Mouse (Mus musculus) embryonic facial prominence, embryonic 11.5 days (tissue): Measurements from ENCODE around the gene Apol10b. TPM values are rescaled to one million over a fixed set of nuclear protein-coding genes. Genes with fewer than 3 reads are reported as not detected.
"Not testable (repeated sequence)": the region's sequence is repeated elsewhere in the genome, so short reads cannot be mapped to it uniquely, and the experiment has no call there.

Experiments
- ATAC-seq: fragments of 200-750 bp; cut with Nextera tagmentation; replicated peaks from 2 replicates; pipeline ENCODE4 v1.8.0; 2017; ENCODE audit warnings: low read depth; ENCODE audit not compliant: insufficient number of reproducible peaks, low FRiP score, low TSS enrichment
- DNase-seq: peaks from one replicate; pipeline ENCODE4 v3.0.0-alpha.2; 2015; ENCODE audit warnings: low spot score
- H3K27ac ChIP-seq: fragments of 300-500 bp; sonication (generic); replicated peaks from 2 replicates; pipeline ENCODE4 v1.5.1; 2014; ENCODE audit warnings: mild to moderate bottlenecking, low read depth, low read length, control low read depth
- H3K27me3 ChIP-seq: fragments of 300-500 bp; sonication (generic); 2 replicates; pipeline ENCODE4 v1.6.1; 2014; ENCODE audit warnings: mild to moderate bottlenecking, low read length, moderate library complexity, mixed read lengths; ENCODE audit not compliant: control insufficient read depth, insufficient read depth
- H3K36me3 ChIP-seq: fragments of 300-500 bp; sonication (generic); replicated peaks from 2 replicates; pipeline ENCODE4 v1.6.1; 2014; ENCODE audit warnings: low read depth, mild to moderate bottlenecking, low read length, moderate library complexity, mixed read lengths; ENCODE audit not compliant: control insufficient read depth, insufficient read depth
- H3K4me1 ChIP-seq: fragments of 300-500 bp; sonication (generic); 2 replicates; pipeline ENCODE4 v1.6.1; 2014; ENCODE audit warnings: low read length, mixed read lengths; ENCODE audit not compliant: control insufficient read depth, insufficient read depth
- H3K4me2 ChIP-seq: fragments of 300-500 bp; sonication (generic); 2 replicates; pipeline ENCODE4 v1.6.1; 2014; ENCODE audit warnings: low read depth, mild to moderate bottlenecking, control low read depth, low read length, moderate library complexity
- H3K4me3 ChIP-seq: fragments of 300-500 bp; sonication (generic); 2 replicates; pipeline ENCODE4 v1.5.1; 2014; ENCODE audit warnings: low read depth, low read length, control low read depth
- H3K9ac ChIP-seq: fragments of 300-500 bp; sonication (generic); replicated peaks from 2 replicates; pipeline ENCODE4 v1.6.1; 2014; ENCODE audit warnings: mild to moderate bottlenecking, control low read depth, low read length
- H3K9me3 ChIP-seq: fragments of 300-500 bp; sonication (generic); replicated peaks from 2 replicates; pipeline ENCODE4 v1.6.1; 2016; ENCODE audit warnings: mild to moderate bottlenecking, low read length, inconsistent platforms, mixed read lengths; ENCODE audit not compliant: control insufficient read depth
- WGBS: fragments of 180-500 bp; shearing (Covaris S2); extraction: QIAGEN DNeasy Blood & Tissue Kit; methylation state at CpG from one replicate; pipeline ENCODE4 v1.1.7; 2014; 5-methylcytosine and 5-hydroxymethylcytosine counted together
- polyA plus RNA-seq: library from polyadenylated mRNA; unstranded; fragments of >200 nt; fragmentation: Nextera tagmentation; extraction: Ambion mirVana; gene quantifications from 2 replicates; pipeline ENCODE4 v1.2.1, GENCODE M21; 2014

Gene Apol10b
- polyA plus RNA-seq, 1 experiment from 2014 or later = not detected

GRCm38 (mm10) chr15:77561792-77562191 lies 34.1 kb downstream of the Apol10b start, which contains the start of gene 1700025B11Rik:
Gene 1700025B11Rik (minus strand): TSS chr15:77561892.
- H3K27me3 ChIP-seq = no peaks in the 10 kb centered on the region
- no peaks in the 10 kb centered on the region for H3K36me3 ChIP-seq
- H3K9me3 ChIP-seq = no peaks in the 10 kb centered on the region
- H3K9ac ChIP-seq = no peak within 1 kb of the TSS
- no peaks in the 10 kb centered on the region for H3K4me1 ChIP-seq
- H3K27ac ChIP-seq = no peak within 1 kb of the TSS
- no peak for DNase-seq
- no peak within 1 kb of the TSS for H3K4me3 ChIP-seq
- no peak for ATAC-seq
- no peak within 1 kb of the TSS for H3K4me2 ChIP-seq

- not testable (repeated sequence) for ATAC-seq, H3K9me3 ChIP-seq, H3K9ac ChIP-seq, DNase-seq, H3K36me3 ChIP-seq, H3K4me3 ChIP-seq, H3K4me2 ChIP-seq, H3K4me1 ChIP-seq, H3K27me3 ChIP-seq, H3K27ac ChIP-seq
- 49% methylated on average over 1 of the region's 1 CpGs for WGBS
Observed at GRCm38 (mm10) chr15:77539221-77539620, 56.7 kb downstream of the Apol10b start.

Other genes starting within 250 kb of the Apol10b start
- not detected in 2 replicates for gene Apol7a, start 197.0 kb downstream of the Apol10b start, polyA plus RNA-seq
- gene Apol9a, start 185.0 kb downstream of the Apol10b start, polyA plus RNA-seq = not detected in 2 replicates
- gene Apol7b, start 148.6 kb downstream of the Apol10b start, polyA plus RNA-seq = not detected in 2 replicates
- not detected in 2 replicates for gene Apol10a, start 119.1 kb downstream of the Apol10b start, polyA plus RNA-seq
- not detected in 2 replicates for gene Apol11a, start 87.9 kb downstream of the Apol10b start, polyA plus RNA-seq
- gene Apol7c, start 62.8 kb downstream of the Apol10b start, polyA plus RNA-seq = not detected in 2 replicates
- gene 1700025B11Rik, start 34.2 kb downstream of the Apol10b start, polyA plus RNA-seq = not detected in 2 replicates
- gene Gm36245, start 3.1 kb upstream of the Apol10b start, polyA plus RNA-seq = not detected in 2 replicates
- not detected in 2 replicates for gene Apol11b, start 47.2 kb upstream of the Apol10b start, polyA plus RNA-seq
- not detected in 2 replicates for gene Apol7e, start 102.7 kb upstream of the Apol10b start, polyA plus RNA-seq
- gene Apol9b, start 132.9 kb upstream of the Apol10b start, polyA plus RNA-seq = not detected in 2 replicates
- 0.29 TPM in 1 of 2 replicates, not detected in the other for gene Apol8, start 160.9 kb upstream of the Apol10b start, polyA plus RNA-seq
- 23.4 and 25.1 TPM in 2 replicates for gene Myh9, start 246.1 kb upstream of the Apol10b start, polyA plus RNA-seq